Mouse (Mus musculus) forebrain, embryonic 11.5 days (tissue): ENCODE data around the gene Cpa1. TPM values are rescaled to one million over a fixed set of nuclear protein-coding genes. Genes with fewer than 3 reads are reported as not detected.

Source experiments
- ATAC-seq: fragments of 200-750 bp; cut with Nextera tagmentation; replicated peaks from 2 replicates; pipeline ENCODE4 v1.8.0; 2017; ENCODE audit warnings: moderate TSS enrichment; ENCODE audit not compliant: low FRiP score
- DNase-seq: peaks from one replicate; pipeline ENCODE4 v3.0.0-alpha.2; 2017; ENCODE audit warnings: low spot score
- H3K27ac ChIP-seq: fragments of 300-500 bp; sonication (generic); 2 replicates; pipeline ENCODE4 v1.5.1; 2014; ENCODE audit warnings: low read depth, low read length
- H3K27me3 ChIP-seq: fragments of 300-500 bp; sonication (generic); 2 replicates; pipeline ENCODE4 v1.6.1; 2014; ENCODE audit warnings: mild to moderate bottlenecking, low read length, mixed read lengths; ENCODE audit not compliant: control insufficient read depth, insufficient read depth
- H3K36me3 ChIP-seq: fragments of 300-500 bp; sonication (generic); 2 replicates; pipeline ENCODE4 v1.6.1; 2014; ENCODE audit warnings: mild to moderate bottlenecking, low read length, moderate library complexity, mixed read lengths; ENCODE audit not compliant: control insufficient read depth, insufficient read depth
- H3K4me1 ChIP-seq: fragments of 300-500 bp; sonication (generic); replicated peaks from 2 replicates; pipeline ENCODE4 v1.6.1; 2014; ENCODE audit warnings: low read length, mixed read lengths; ENCODE audit not compliant: control insufficient read depth, insufficient read depth
- H3K4me2 ChIP-seq: fragments of 300-500 bp; sonication (generic); 2 replicates; pipeline ENCODE4 v1.6.1; 2014; ENCODE audit warnings: low read depth, mild to moderate bottlenecking, low read length, moderate library complexity, mixed read lengths; ENCODE audit not compliant: severe bottlenecking
- H3K4me3 ChIP-seq: fragments of 300-500 bp; sonication (generic); 2 replicates; pipeline ENCODE4 v1.5.1; 2014; ENCODE audit warnings: low read depth, low read length
- H3K9ac ChIP-seq: fragments of 300-500 bp; sonication (generic); 2 replicates; pipeline ENCODE4 v1.6.1; 2014; ENCODE audit warnings: low read length
- H3K9me3 ChIP-seq: fragments of 300-500 bp; sonication (generic); 2 replicates; pipeline ENCODE4 v1.6.1; 2016; ENCODE audit warnings: low read length, mixed read lengths; ENCODE audit not compliant: control insufficient read depth
- WGBS: fragments of 180-500 bp; shearing (Covaris S2); extraction: QIAGEN DNeasy Blood & Tissue Kit; methylation state at CpG from one replicate; pipeline ENCODE4 v1.1.7; 2014; 5-methylcytosine and 5-hydroxymethylcytosine counted together
- polyA plus RNA-seq: library from polyadenylated mRNA; unstranded; fragments of >200 nt; fragmentation: Nextera tagmentation; extraction: Ambion mirVana; gene quantifications from 2 replicates; pipeline ENCODE4 v1.2.1, GENCODE M21; 2014

The Cpa1 gene
- polyA plus RNA-seq, 1 experiment from 2014 or later, result 0.16 TPM

DNA sequence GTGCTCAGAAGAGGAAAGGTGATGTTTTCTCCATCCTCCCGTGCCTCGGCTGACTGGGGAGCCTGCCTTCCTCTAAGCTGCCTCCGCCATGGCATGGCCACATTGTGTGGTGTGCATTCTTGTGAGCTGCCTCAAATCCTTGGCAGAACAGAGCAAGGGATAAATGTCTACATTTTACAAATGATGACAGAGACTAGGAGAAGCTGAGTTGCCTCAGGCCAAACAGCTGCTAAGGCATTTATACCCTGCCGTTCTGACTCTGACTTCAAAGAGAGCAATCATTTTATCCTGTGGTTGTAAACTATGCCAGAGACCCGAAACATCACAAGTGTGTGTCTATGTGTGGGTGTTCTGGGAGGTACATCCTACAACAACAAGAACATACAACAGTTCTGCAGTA lies 28.6 kb downstream of the Cpa1 start:
- H3K27ac ChIP-seq, result 0 out of 2 replicates have a peak overlapping the region, but pooled peaks have one; percentile 6

DNA sequence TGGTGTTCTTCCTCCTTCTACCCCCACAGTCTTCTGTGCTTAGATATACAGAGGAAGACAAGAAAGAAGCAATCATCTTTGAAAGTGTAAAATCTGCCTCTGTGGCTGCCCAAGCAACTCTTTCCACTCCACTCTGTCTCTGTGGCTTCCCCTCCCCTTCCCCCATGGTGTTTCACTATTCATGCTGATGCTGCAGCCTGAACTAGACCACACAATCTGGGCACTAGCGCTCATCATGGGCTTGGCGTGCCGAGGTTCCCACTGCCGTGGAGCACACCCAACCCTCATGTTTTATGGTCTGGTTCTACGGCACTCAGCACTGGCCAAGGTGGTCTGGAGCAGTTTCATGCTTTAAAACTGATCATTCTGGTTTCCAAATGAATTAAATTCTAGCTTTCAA lies 32.7 kb downstream of the Cpa1 start:
- no peak overlapping the region for H3K9ac ChIP-seq
- WGBS, result 76% methylated on average over 5 of the region's 5 CpGs
- no peak overlapping the region for H3K27ac ChIP-seq

More for the DNA sequence above, 28.6 kb downstream of the Cpa1 start:
- no peak overlapping the region for H3K4me3 ChIP-seq
- H3K4me1 ChIP-seq, result peaks cover 24% of the 10 kb centered on the region
- H3K9ac ChIP-seq, result no peak overlapping the region
- 38% methylated on average over 5 of the region's 5 CpGs for WGBS
- H3K4me2 ChIP-seq, result no peak overlapping the region
- H3K36me3 ChIP-seq, result no peaks in the 10 kb centered on the region
- no peak for DNase-seq
- no peaks in the 10 kb centered on the region for H3K27me3 ChIP-seq
- H3K9me3 ChIP-seq, result no peaks in the 10 kb centered on the region
- ATAC-seq, result no peak

DNA sequence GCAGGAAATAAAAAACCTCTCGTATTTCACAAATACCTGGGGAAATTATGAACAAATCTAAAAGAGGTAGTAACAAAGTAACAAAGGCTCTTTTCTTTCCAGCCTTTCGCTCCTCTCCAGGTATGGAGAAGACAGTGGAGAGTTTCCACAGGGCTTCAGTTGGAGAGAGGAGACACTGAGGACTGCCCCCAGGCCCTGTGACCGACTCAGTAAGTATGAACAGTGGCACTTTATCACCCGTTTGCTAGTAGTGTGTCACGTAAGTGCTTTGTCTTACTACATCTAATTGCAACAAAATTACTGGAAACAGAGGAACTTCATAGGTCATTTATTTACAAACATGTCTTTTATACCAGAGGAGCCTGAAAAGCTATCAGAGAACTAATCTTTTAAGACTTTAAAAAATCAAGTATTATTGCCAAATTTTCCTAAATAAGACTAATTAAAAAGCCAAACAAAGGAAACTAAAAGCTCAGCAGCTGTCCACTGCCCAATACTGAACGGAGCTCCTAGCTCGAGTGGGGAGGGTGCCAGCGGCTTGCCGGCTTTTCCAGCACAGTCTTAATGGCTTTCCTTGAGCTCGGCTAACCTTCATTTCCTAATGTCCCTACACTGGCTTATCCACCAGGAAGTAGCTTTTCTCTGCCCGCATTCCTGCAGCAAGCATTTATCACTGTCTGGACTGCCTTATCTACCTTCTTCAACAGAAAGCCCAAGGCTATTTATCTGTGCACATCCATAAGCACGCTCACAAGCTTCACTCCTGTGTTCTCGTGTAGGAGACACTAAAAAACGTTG lies 34.9 kb downstream of the Cpa1 start:
- Histone ChIP-seq H3K4me1 (peaks cover 39% of the 10 kb centered on the region), H3K27ac (peak overlapping the region; percentile 97), H3K9ac (peak overlapping the region; percentile 61), H3K36me3 (no peaks in the 10 kb centered on the region), H3K4me2 (peak overlapping the region; percentile 40; the same call in 1 of the 2 replicates), H3K27me3 (no peaks in the 10 kb centered on the region), H3K4me3 (no peak overlapping the region), H3K9me3 (no peaks in the 10 kb centered on the region)
- WGBS, result 17% methylated on average over 14 of the region's 14 CpGs
- ATAC-seq, result no peak
- DNase-seq, result peak; percentile 61

More for the DNA sequence above, 32.7 kb downstream of the Cpa1 start:
- no peaks in the 10 kb centered on the region for H3K9me3 ChIP-seq
- no peak overlapping the region for H3K4me3 ChIP-seq
- H3K36me3 ChIP-seq, result no peaks in the 10 kb centered on the region
- peaks cover 33% of the 10 kb centered on the region for H3K4me1 ChIP-seq
- no peak overlapping the region for H3K4me2 ChIP-seq
- H3K27me3 ChIP-seq, result no peaks in the 10 kb centered on the region
- ATAC-seq, result no peak
- DNase-seq, result peak; percentile 49

DNA sequence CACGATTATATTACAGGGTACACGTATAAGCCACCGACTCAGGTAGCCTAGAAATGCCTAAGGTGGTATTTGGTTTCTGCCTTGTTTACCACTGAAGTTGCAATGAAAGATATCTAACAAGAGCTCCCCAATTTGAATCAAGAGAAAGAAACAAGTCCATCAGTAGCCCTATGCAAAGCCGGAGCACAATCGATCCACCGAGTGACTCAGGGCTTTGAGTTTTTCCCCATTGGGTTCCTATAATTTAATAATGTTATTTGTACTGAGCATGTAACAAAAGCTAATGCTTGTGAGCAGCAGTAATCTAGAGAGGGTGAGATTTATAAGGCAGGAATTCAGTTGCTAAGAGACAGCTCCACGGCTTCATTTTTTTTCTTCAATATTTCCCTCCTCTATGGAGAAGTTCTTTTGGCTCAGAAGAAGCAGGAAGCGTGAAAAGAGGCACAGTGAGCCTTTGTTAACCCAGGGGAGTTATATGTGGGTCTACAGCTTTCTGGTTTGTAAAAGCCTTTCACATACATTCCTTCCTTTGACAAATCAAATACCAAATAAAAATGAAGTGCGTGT lies 35.8 kb downstream of the Cpa1 start:
- H3K27me3 ChIP-seq, result no peaks in the 10 kb centered on the region
- no peak overlapping the region for H3K4me3 ChIP-seq
- H3K27ac ChIP-seq, result peak overlapping the region; percentile 97
- peak overlapping the region; percentile 61 for H3K9ac ChIP-seq
- WGBS, result 27% methylated on average over 9 of the region's 9 CpGs
- H3K4me1 ChIP-seq, result peaks cover 39% of the 10 kb centered on the region
- H3K9me3 ChIP-seq, result no peaks in the 10 kb centered on the region
- DNase-seq, result no peak
- ATAC-seq, result peak; percentile 45; the same call in 1 of the 2 replicates
- no peaks in the 10 kb centered on the region for H3K36me3 ChIP-seq
- peak overlapping the region; percentile 40 for H3K4me2 ChIP-seq

DNA sequence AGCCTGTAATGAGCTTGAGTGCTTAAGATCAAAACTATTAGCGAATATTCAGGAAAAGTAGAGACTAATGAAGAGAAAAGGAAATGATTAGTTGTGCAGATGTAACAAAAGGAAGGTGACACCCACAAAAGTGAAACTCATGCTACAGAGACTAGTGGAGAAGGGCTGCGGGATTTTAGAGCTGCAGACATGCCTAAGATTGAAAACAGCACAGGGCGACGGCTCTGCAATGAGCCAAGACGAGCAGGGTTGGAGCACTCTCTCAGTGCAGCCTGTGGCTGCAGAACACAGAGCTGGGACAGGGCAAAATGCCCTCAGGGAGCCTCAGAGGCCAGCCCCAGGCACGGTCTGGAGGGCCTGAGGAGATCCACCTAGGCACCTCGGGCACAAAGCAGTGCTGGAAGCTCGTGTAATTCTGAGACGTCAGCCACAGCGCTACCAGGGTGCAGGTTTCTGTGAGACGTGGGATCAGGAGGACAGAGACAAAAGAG lies 36.3 kb downstream of the Cpa1 start:
- peak; percentile 64 for DNase-seq
- peak; percentile 69 for ATAC-seq
- H3K36me3 ChIP-seq, result no peaks in the 10 kb centered on the region
- peaks cover 39% of the 10 kb centered on the region for H3K4me1 ChIP-seq
- peak overlapping the region; percentile 61 for H3K9ac ChIP-seq
- H3K4me3 ChIP-seq, result no peak overlapping the region
- H3K4me2 ChIP-seq, result peak overlapping the region; percentile 40; the same call in 1 of the 2 replicates
- peak overlapping the region; percentile 97 for H3K27ac ChIP-seq
- 5% methylated on average over 11 of the region's 11 CpGs for WGBS
- H3K9me3 ChIP-seq, result no peaks in the 10 kb centered on the region
- H3K27me3 ChIP-seq, result no peaks in the 10 kb centered on the region

DNA sequence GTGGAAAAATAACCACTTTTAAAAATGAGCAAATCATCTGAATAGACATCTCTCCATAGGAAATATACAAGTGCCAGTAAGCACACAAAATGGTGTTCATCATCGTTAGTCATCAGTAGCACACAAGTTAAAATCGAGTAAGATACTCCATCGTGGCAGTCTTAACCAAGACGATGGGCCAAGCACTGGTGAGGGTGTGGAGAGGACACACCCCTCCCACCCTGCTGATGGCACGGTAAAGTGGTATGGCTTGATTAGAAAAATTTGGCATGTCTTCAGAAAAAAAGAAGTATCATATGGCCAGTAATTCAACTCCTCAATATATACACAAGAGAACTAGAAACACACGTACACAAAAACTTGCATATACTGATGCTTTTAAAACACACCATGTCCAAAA lies 37.5 kb downstream of the Cpa1 start:
- no peak for DNase-seq
- no peaks in the 10 kb centered on the region for H3K9me3 ChIP-seq
- ATAC-seq, result no peak
- H3K4me2 ChIP-seq, result no peak overlapping the region
- no peak overlapping the region for H3K9ac ChIP-seq
- no peak overlapping the region for H3K27ac ChIP-seq
- H3K4me3 ChIP-seq, result no peak overlapping the region
- WGBS, result 84% methylated on average over 6 of the region's 6 CpGs
- H3K4me1 ChIP-seq, result peaks cover 36% of the 10 kb centered on the region
- H3K36me3 ChIP-seq, result no peaks in the 10 kb centered on the region
- H3K27me3 ChIP-seq, result no peaks in the 10 kb centered on the region

DNA sequence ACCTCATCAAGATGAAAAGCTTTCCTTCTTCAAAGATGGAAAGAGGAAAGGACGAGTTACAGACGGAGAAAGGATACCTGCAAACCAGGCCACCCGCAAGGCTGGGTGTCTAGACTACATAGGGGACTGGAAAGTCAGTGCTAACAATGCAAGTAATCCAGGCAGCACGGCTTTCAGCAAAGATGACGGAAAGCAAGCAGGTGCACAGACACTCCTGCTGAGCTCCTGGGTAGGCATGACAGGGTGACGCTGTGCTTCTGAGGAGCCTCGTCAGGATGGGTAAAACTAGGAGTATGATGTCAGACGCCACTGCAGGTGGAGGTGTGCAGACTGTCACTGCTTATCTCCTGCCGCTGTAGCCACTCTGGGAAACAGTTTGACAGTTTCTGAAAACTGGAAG lies 38.6 kb downstream of the Cpa1 start:
- no peak for DNase-seq
- Histone ChIP-seq H3K9ac (no peak overlapping the region), H3K4me2 (no peak overlapping the region), H3K4me3 (no peak overlapping the region), H3K36me3 (no peaks in the 10 kb centered on the region), H3K27ac (no peak overlapping the region), H3K27me3 (no peaks in the 10 kb centered on the region), H3K4me1 (peaks cover 37% of the 10 kb centered on the region), H3K9me3 (no peaks in the 10 kb centered on the region)
- ATAC-seq, result no peak
- WGBS, result 67% methylated on average over 9 of the region's 9 CpGs

DNA sequence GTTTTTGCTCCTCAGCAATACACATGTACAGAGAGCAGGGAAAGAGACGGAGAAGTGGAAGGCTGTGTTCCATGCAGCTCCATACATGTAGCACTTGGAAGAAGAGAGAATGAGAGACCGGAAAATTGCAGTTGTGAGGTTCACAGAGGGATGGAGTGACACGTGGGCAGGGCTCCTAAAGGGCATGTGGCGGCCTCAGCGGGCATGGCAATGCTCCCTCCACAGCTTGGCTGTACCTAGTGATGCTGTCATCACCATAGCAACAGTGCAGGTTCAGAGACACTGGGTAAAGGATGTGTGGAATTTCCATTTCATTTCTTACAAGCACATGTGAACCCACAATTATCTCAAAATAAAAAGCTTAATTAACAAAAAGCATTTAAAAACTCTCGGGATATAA lies 39.5 kb downstream of the Cpa1 start:
- no peak for DNase-seq
- peak; percentile 54; the same call in 1 of the 2 replicates for ATAC-seq
- peaks cover 38% of the 10 kb centered on the region for H3K4me1 ChIP-seq
- H3K9me3 ChIP-seq, result no peaks in the 10 kb centered on the region
- H3K4me3 ChIP-seq, result no peak overlapping the region
- H3K9ac ChIP-seq, result peak overlapping the region; percentile 12; the same call in 1 of the 2 replicates
- H3K27me3 ChIP-seq, result no peaks in the 10 kb centered on the region
- H3K36me3 ChIP-seq, result no peaks in the 10 kb centered on the region
- no peak overlapping the region for H3K4me2 ChIP-seq
- H3K27ac ChIP-seq, result 0 out of 2 replicates have a peak overlapping the region, but pooled peaks have one; percentile 41
- WGBS, result 60% methylated on average over 6 of the region's 6 CpGs
